Mouse (Mus musculus) forebrain, embryonic 11.5 days (tissue): ENCODE results near the gene Gm10643. TPM values are rescaled to one million over a fixed set of nuclear protein-coding genes. Genes with fewer than 3 reads are reported as not detected.

Experiments used
- ATAC-seq: fragments of 200-750 bp; cut with Nextera tagmentation; replicated peaks from 2 replicates; pipeline ENCODE4 v1.8.0; 2017; ENCODE audit warnings: moderate TSS enrichment; ENCODE audit not compliant: low FRiP score
- DNase-seq: peaks from one replicate; pipeline ENCODE4 v3.0.0-alpha.2; 2017; ENCODE audit warnings: low spot score
- H3K27ac ChIP-seq: fragments of 300-500 bp; sonication (generic); 2 replicates; pipeline ENCODE4 v1.5.1; 2014; ENCODE audit warnings: low read depth, low read length
- H3K27me3 ChIP-seq: fragments of 300-500 bp; sonication (generic); 2 replicates; pipeline ENCODE4 v1.6.1; 2014; ENCODE audit warnings: mild to moderate bottlenecking, low read length, mixed read lengths; ENCODE audit not compliant: control insufficient read depth, insufficient read depth
- H3K36me3 ChIP-seq: fragments of 300-500 bp; sonication (generic); 2 replicates; pipeline ENCODE4 v1.6.1; 2014; ENCODE audit warnings: mild to moderate bottlenecking, low read length, moderate library complexity, mixed read lengths; ENCODE audit not compliant: control insufficient read depth, insufficient read depth
- H3K4me1 ChIP-seq: fragments of 300-500 bp; sonication (generic); replicated peaks from 2 replicates; pipeline ENCODE4 v1.6.1; 2014; ENCODE audit warnings: low read length, mixed read lengths; ENCODE audit not compliant: control insufficient read depth, insufficient read depth
- H3K4me2 ChIP-seq: fragments of 300-500 bp; sonication (generic); 2 replicates; pipeline ENCODE4 v1.6.1; 2014; ENCODE audit warnings: low read depth, mild to moderate bottlenecking, low read length, moderate library complexity, mixed read lengths; ENCODE audit not compliant: severe bottlenecking
- H3K4me3 ChIP-seq: fragments of 300-500 bp; sonication (generic); 2 replicates; pipeline ENCODE4 v1.5.1; 2014; ENCODE audit warnings: low read depth, low read length
- H3K9ac ChIP-seq: fragments of 300-500 bp; sonication (generic); 2 replicates; pipeline ENCODE4 v1.6.1; 2014; ENCODE audit warnings: low read length
- H3K9me3 ChIP-seq: fragments of 300-500 bp; sonication (generic); 2 replicates; pipeline ENCODE4 v1.6.1; 2016; ENCODE audit warnings: low read length, mixed read lengths; ENCODE audit not compliant: control insufficient read depth
- WGBS: fragments of 180-500 bp; shearing (Covaris S2); extraction: QIAGEN DNeasy Blood & Tissue Kit; methylation state at CpG from one replicate; pipeline ENCODE4 v1.1.7; 2014; 5-methylcytosine and 5-hydroxymethylcytosine counted together
- polyA plus RNA-seq: library from polyadenylated mRNA; unstranded; fragments of >200 nt; fragmentation: Nextera tagmentation; extraction: Ambion mirVana; gene quantifications from 2 replicates; pipeline ENCODE4 v1.2.1, GENCODE M21; 2014

Gm10643 gene
- polyA plus RNA-seq, 1 experiment from 2014 or later, result 1.6 TPM

DNA sequence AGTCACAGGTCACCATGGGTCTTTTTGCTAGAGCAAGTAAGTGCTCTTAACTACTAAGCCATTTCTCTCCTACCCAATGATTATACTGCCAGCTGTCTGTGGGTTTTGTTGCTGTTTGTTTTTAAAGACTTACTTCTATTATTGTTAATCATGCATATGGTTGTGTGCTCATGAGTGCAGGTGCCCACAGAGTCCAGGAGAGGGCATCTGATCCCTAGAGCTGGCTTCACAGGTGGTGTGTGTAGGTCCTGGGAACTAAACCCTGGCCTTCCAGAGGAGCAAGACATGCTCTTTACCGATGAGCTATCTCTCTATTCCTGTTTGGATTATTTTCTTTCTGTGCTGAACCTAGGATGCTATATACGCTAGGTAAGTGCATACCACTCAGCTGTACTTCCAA lies 5.7 kb downstream of the Gm10643 start:
- WGBS, result 87% methylated on average over 2 of the region's 2 CpGs
- no peaks in the 10 kb centered on the region for H3K9me3 ChIP-seq
- H3K4me1 ChIP-seq, result no peaks in the 10 kb centered on the region
- no peak overlapping the region for H3K4me2 ChIP-seq
- no peaks in the 10 kb centered on the region for H3K36me3 ChIP-seq
- no peak overlapping the region for H3K27ac ChIP-seq
- H3K27me3 ChIP-seq, result no peaks in the 10 kb centered on the region
- ATAC-seq (no peak), DNase-seq (no peak)
- H3K9ac ChIP-seq, result no peak overlapping the region
- H3K4me3 ChIP-seq, result no peak overlapping the region

DNA sequence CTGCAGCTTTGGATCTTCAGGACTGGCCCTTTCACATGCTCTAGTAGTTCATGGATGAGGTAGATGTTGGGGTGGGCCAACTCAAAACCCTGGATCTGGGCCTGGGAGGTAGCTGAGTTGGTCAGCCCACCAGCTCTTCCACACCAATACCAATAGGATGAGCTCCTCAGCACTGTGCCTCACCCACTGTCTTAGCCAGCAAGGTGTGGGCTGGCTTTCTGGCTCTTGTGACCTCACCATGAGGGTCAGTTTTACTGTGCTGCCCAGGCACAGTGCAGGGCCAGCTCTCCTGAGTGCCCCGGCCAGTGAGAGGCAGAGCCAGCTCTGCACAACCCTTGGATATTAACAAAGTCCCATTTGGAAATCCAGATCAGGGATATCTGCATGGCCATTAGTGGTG lies 7.1 kb downstream of the Gm10643 start:
- Histone ChIP-seq H3K4me2 (no peak overlapping the region), H3K4me1 (no peaks in the 10 kb centered on the region), H3K9me3 (no peaks in the 10 kb centered on the region), H3K27me3 (no peaks in the 10 kb centered on the region), H3K27ac (no peak overlapping the region), H3K4me3 (no peak overlapping the region), H3K36me3 (no peaks in the 10 kb centered on the region), H3K9ac (no peak overlapping the region)
- no peak for DNase-seq
- ATAC-seq, result no peak
- WGBS, result 89% methylated on average over 1 of the region's 1 CpGs

- H3K27me3 ChIP-seq, result no peaks in the 10 kb centered on the region
- no peak for ATAC-seq
- no peak overlapping the region for H3K4me3 ChIP-seq
- no peak overlapping the region for H3K4me2 ChIP-seq
- H3K9ac ChIP-seq, result no peak overlapping the region
- no peaks in the 10 kb centered on the region for H3K9me3 ChIP-seq
- no peaks in the 10 kb centered on the region for H3K4me1 ChIP-seq
- no peaks in the 10 kb centered on the region for H3K36me3 ChIP-seq
- no peak for DNase-seq
- H3K27ac ChIP-seq, result no peak overlapping the region
- 96% methylated on average over 5 of the region's 5 CpGs for WGBS
Measured at GRCm38 (mm10) chr8:84053229-84053628, 11.7 kb downstream of the Gm10643 start.

- no peak overlapping the region for H3K9ac ChIP-seq
- no peaks in the 10 kb centered on the region for H3K27me3 ChIP-seq
- no peak overlapping the region for H3K27ac ChIP-seq
- no peak overlapping the region for H3K4me3 ChIP-seq
- DNase-seq, result no peak
- no peaks in the 10 kb centered on the region for H3K9me3 ChIP-seq
- no peak overlapping the region for H3K4me2 ChIP-seq
- no peak for ATAC-seq
- 92% methylated on average over 3 of the region's 3 CpGs for WGBS
- no peaks in the 10 kb centered on the region for H3K36me3 ChIP-seq
- H3K4me1 ChIP-seq, result no peaks in the 10 kb centered on the region
Measured at GRCm38 (mm10) chr8:84052746-84053145, 12.2 kb downstream of the Gm10643 start.

DNA sequence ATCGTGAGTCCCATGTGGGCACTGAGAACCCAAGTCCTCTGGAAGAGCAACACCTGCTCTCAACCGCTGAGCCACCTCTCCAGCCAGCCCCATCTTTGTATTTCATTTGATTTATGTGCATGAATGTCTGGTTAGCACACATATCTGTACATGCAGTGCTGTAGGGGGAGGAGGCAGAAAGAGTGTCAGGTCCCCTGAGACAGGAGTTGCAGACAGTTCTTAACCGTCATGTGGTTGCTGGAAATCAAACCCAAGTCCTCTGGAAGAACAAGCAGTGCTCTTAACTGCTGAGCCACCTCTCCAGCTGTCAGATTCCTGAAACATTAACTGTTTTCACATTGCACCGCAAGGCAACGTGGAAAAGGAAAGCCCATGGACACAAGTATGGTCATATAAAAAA lies 16.8 kb downstream of the Gm10643 start:
- no peaks in the 10 kb centered on the region for H3K4me1 ChIP-seq
- peaks cover 21% of the 10 kb centered on the region for H3K27me3 ChIP-seq
- no peak for DNase-seq
- no peaks in the 10 kb centered on the region for H3K36me3 ChIP-seq
- ATAC-seq, result no peak
- H3K27ac ChIP-seq, result no peak overlapping the region
- no peak overlapping the region for H3K4me3 ChIP-seq
- no peak overlapping the region for H3K4me2 ChIP-seq
- no peaks in the 10 kb centered on the region for H3K9me3 ChIP-seq
- WGBS, result 78% methylated on average over 5 of the region's 5 CpGs
- no peak overlapping the region for H3K9ac ChIP-seq

DNA sequence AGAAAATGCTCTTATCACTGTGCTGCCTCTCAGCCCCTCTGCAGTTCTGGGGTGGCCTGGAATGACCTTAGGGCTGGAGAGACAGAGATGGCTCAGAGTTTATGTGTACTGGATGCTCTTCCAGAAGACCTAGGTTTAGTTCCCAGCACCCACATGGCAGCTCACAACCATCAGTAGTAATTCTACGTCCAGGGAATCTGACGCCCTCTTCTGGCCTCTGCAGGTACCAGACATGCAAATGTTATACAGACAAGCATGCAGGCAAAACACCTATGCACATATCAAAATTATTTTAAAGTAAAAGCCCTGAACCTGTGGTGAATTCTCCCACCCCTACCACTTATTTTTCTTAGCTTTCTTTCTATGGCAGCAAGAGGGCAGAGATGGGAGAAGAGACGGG lies 18.4 kb downstream of the Gm10643 start:
- ATAC-seq, result no peak

GRCm38 (mm10) chr8:84044900-84045299 lies 20.0 kb downstream of the Gm10643 start, which contains the start of gene Rln3:
Rln3 (minus strand) TSS chr8:84045000.
- WGBS, result 8% methylated on average over 9 of the region's 9 CpGs
- ATAC-seq (no peak), DNase-seq (no peak)
- Histone ChIP-seq H3K9me3 (no peaks in the 10 kb centered on the region), H3K36me3 (no peaks in the 10 kb centered on the region), H3K4me1 (0 out of 2 replicates have a peak, but pooled peaks cover 8% of the 10 kb centered on the region), H3K4me2 (0 out of 2 replicates have a peak within 1 kb of the TSS, but pooled peaks have one; percentile 8), H3K27ac (no peak within 1 kb of the TSS), H3K4me3 (no peak within 1 kb of the TSS), H3K9ac (no peak within 1 kb of the TSS), H3K27me3 (peaks cover 40% of the 10 kb centered on the region)

More for the DNA sequence above, 18.4 kb downstream of the Gm10643 start:
- WGBS, result 82% methylated on average over 3 of the region's 3 CpGs
- H3K9ac ChIP-seq, result no peak overlapping the region
- H3K4me3 ChIP-seq, result no peak overlapping the region
- H3K27ac ChIP-seq, result no peak overlapping the region
- no peak overlapping the region for H3K4me2 ChIP-seq
- no peaks in the 10 kb centered on the region for H3K36me3 ChIP-seq
- H3K27me3 ChIP-seq, result peaks cover 35% of the 10 kb centered on the region
- DNase-seq, result no peak
- no peaks in the 10 kb centered on the region for H3K9me3 ChIP-seq
- H3K4me1 ChIP-seq, result 0 out of 2 replicates have a peak, but pooled peaks cover 8% of the 10 kb centered on the region

GRCm38 (mm10) chr8:84044103-84044502 lies 20.8 kb downstream of the Gm10643 start:
- Histone ChIP-seq H3K9me3 (no peaks in the 10 kb centered on the region), H3K27ac (no peak overlapping the region), H3K36me3 (no peaks in the 10 kb centered on the region), H3K27me3 (peaks cover 40% of the 10 kb centered on the region), H3K9ac (no peak overlapping the region), H3K4me3 (no peak overlapping the region), H3K4me1 (0 out of 2 replicates have a peak, but pooled peaks cover 8% of the 10 kb centered on the region), H3K4me2 (no peak overlapping the region)
- ATAC-seq (no peak), DNase-seq (peak; percentile 44)
- 1% methylated on average over 7 of the region's 7 CpGs for WGBS

- H3K4me1 ChIP-seq, result 0 out of 2 replicates have a peak, but pooled peaks cover 8% of the 10 kb centered on the region
- no peak for ATAC-seq
- 34% methylated on average over 12 of the region's 12 CpGs for WGBS
- no peak overlapping the region; the same call in 1 of the 2 replicates for H3K4me2 ChIP-seq
- H3K27ac ChIP-seq, result no peak overlapping the region
- peaks cover 40% of the 10 kb centered on the region for H3K27me3 ChIP-seq
- no peak overlapping the region for H3K4me3 ChIP-seq
- no peak overlapping the region for H3K9ac ChIP-seq
- peak; percentile 50 for DNase-seq
- H3K9me3 ChIP-seq, result no peaks in the 10 kb centered on the region
- no peaks in the 10 kb centered on the region for H3K36me3 ChIP-seq
Measured at GRCm38 (mm10) chr8:84042948-84043342, 22.0 kb downstream of the Gm10643 start.
